Mouse (Mus musculus) embryonic stem cell, embryonic (primary cell): ENCODE measurements around the gene Mapk11.

ENCODE experiments used
- CTCF ChIA-PET, 4 experiments: fragments of 300-600 bp in 2 of 4; fragments of 350-600 bp in 2 of 4; sonication (Branson Sonifier 250); formaldehyde crosslinking; loops; one replicate each; lab custom pipeline; 2022; ENCODE audit warnings: inconsistent platforms in 2 of 4; lab: Charles Lee
- POLR2A ChIA-PET, 4 experiments: fragments of 300-600 bp in 2 of 4; fragments of 350-600 bp in 2 of 4; sonication (Branson Sonifier 250); formaldehyde crosslinking; loops; one replicate each; lab custom pipeline; 2022; ENCODE audit warnings: antibody characterized with exemption in 4 of 4, inconsistent platforms in 1 of 4; lab: Charles Lee

Gene Mapk11

DNA sequence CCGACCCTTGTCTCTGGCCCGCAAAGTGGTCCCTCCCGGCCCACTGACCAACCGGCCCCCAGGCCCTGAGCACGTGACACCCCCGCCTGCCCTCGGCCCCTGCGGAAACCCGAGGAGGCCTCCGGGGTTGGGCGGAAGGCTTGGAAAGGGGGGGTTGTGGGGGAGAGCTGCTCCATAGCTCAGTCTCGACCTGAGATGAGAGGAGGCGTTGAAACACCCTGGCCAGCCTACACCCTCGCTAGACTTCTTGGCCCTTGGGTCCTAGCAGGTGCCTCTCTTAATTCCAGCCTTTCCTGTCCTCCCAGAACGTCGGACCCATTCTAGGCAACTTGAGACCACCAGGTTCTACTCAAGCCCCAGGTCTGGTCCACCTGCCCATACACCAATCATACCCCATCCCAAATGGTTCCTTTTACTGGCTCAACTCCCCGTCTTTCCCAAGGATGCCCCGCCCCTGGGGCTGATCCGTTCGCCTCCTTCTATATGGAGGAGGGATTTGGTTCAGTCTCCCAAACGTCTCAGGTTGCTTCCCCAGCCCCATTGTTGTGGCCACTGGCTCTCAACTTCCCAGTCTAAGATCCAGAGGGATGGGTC lies 8.7 kb downstream of the Mapk11 start, which contains the start of gene Mapk12:
Gene Mapk12 (minus strand): TSS at position 45 of the 594 bp plus-strand sequence.
- ChIA-PET POLR2A (interaction anchor here (0.5 to 2.5 kb wide), 22 partner anchors 9 to 424 kb away, joined by 3 to 16 read pairs (median 3); partner anchors contain the start of genes Mapk11 (in 3 of the 4), Tubgcp6 (in 2 of the 4), Hdac10 (in 1 of the 4) and Pim3 (in 1 of the 4)), CTCF (interaction anchor here (0.5 to 3.1 kb wide), 9 partner anchors 12 to 374 kb away, joined by 3 to 22 read pairs (median 4); partner anchors contain the start of gene Hdac10 (in 3 of the 4))

DNA sequence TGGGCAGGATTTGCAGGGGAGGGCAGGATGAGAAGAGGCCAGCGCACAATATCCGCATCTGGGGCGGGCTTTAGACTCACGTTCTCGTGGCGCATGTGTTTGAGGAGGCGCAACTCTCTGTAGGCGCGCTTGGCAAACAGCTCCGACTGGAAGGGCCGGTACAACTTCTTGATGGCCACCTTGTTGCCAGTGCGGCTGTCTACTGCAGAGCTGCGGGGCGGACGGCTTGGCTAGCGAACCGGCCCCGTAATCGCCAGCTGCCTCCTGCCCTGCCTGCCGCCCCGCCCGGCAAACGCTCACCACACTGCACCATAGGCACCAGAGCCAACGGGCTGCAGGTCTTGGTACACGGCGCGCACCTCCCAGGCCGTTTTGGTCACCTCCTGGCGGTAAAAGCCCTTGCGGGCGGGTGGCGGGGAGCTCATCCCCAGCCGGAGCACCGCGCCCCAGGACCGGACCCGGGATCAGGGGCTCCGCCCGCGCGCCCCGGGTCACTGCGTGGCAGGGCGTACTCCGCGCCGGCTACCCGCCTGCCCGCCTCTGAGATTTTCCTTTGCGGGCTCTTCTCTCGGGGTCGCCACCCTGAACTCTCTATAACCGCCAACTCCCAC lies 9.3 kb downstream of the Mapk11 start:
- CTCF ChIA-PET, result interaction anchor here (0.6 to 3.1 kb wide), 9 partner anchors 10 to 311 kb away, joined by 3 to 22 read pairs (median 3); partner anchors contain the start of gene Hdac10 (in 3 of the 4)
- POLR2A ChIA-PET, result interaction anchor here (0.5 to 2.5 kb wide), 18 partner anchors 9 to 389 kb away, joined by 3 to 16 read pairs (median 4); partner anchors contain the start of genes Mapk11 (in 3 of the 4), Tubgcp6 (in 2 of the 4), Hdac10 (in 1 of the 4) and Pim3 (in 1 of the 4)

DNA sequence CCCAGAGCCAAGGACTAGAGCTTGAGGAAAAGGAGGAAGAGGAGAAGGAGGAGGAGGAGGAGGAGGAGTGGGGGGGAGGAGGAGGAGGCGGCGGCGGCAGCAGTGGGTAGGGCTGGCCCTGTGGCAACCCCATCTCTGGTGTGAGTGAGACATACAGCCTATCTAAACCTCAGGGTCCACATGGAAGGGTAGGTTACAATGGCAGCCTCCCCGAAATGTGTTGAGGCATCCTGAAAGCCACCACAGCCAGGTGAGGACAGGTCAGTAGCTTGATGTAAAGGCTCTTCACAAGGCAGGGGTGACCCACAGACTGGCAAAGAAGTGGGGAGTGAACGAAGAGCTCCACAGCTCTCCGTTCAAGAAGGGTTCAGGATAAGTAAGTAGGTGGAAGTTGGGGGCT lies 10.9 kb downstream of the Mapk11 start:
- ChIA-PET CTCF (interaction anchor here in 2 of 4 experiments (1.0 to 1.6 kb wide), 2 partner anchors 10 kb away, joined by 3 to 7 read pairs; partner anchors contain the start of gene Hdac10 (in 2 of the 2)), POLR2A (interaction anchor here in 2 of 4 experiments (0.6 to 1.6 kb wide), 4 partner anchors 9 to 238 kb away, joined by 3 to 6 read pairs (median 4); partner anchors contain the start of genes Hdac10 (in 2 of the 2) and Tymp (in 1 of the 2))

DNA sequence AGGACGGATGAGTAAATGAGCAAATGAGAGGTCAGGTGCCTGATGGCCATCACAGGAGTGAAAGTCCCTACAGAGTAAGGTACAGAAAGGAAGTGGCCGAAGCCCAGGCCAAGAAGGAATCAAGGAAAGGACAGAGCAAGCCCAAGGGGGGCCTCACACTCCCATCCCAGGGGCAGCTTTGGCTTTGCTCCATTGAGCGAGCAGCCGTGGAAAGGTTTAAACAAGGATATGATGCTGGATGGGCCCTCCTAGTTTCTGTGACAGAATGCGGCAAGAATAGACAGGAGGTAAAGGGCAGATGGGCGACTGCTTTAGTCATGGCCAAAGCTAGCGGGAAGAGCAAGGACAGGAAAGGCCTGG lies 11.4 kb downstream of the Mapk11 start:
- ChIA-PET CTCF (interaction anchor here in 1 of 4 experiments (1.6 kb wide), 1 partner anchor 10 kb away, joined by 7 read pairs; the partner anchor contains the start of gene Hdac10), POLR2A (interaction anchor here in 3 of 4 experiments (0.8 to 1.6 kb wide), 3 partner anchors 9 to 28 kb away, joined by 3 to 6 read pairs (median 6); partner anchors contain the start of gene Hdac10 (in 2 of the 3))

DNA sequence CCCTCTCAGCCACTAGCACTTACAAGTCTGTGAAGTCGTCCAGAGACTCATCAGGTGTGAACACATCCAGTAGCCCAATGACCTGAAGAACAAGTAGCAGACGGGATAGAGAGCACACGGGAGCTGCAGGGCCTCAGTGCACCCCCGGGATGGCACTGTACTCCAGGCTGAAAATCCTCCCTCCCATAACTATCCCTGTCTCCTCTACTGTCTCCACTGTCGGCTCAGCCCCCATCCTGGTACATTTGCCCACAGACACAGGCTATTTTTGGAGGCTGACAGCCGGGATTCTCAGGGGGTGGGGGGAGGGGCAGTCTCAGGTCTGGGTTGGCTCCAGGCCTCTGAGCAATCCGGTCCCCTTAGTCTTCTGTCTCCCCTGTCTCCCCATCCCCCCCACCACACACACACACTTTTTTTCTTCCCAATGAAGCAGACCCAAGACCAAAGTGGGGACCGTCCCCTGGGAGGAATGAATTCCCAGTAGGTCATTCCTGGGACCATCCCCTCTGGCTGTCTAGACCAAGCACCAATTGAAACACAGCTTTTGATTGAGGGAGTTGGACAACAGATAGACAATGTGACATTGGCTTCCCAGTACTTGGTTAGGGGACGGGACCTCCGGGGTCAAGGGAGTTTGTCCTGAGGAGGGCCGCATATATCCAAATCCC lies 11.9 kb downstream of the Mapk11 start:
- ChIA-PET CTCF (interaction anchor here in 1 of 4 experiments (1.6 kb wide), 1 partner anchor 9 kb away, joined by 7 read pairs; the partner anchor contains the start of gene Hdac10), POLR2A (interaction anchor here in 2 of 4 experiments (0.6 to 1.6 kb wide), 4 partner anchors 9 to 270 kb away, joined by 3 to 10 read pairs (median 5); partner anchors contain the start of gene Hdac10 (in 2 of the 2))

DNA sequence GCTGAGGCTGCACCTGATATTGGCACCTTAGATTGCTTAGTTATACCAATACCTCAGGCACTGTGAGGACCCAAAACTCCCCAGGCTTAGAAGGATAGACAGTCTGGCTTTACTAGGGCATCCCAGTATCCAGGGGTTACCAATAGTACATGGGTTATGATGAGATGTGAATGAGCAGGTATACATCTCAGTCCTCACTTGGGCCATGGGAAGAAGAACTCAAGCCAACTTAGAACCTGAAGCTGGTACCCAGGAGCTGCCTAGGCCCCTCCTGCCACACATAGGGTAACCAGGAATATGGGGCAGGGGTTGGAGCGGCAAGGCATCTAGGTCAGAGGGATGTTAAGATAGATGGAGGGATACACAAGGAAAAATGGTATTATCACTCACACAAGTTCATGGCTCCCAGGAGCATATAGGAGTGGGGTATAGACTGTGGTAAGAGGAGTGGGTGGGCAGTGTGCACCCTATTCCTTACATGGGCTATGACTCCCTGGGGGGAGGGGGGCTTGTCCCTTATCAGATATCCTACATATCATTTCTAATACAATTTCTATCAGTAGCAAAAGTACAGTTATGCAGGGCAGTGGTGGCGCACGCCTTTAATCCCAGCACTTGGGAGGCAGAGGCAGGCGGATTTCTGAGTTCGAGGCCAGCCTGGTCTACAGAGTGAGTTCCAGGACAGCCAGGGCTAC lies 12.8 kb downstream of the Mapk11 start:
- ChIA-PET CTCF (no interaction called here), POLR2A (interaction anchor here in 1 of 4 experiments (1.6 to 1.9 kb wide), 2 partner anchors 8 to 13 kb away, joined by 4 to 5 read pairs; partner anchors contain the start of gene Hdac10)

DNA sequence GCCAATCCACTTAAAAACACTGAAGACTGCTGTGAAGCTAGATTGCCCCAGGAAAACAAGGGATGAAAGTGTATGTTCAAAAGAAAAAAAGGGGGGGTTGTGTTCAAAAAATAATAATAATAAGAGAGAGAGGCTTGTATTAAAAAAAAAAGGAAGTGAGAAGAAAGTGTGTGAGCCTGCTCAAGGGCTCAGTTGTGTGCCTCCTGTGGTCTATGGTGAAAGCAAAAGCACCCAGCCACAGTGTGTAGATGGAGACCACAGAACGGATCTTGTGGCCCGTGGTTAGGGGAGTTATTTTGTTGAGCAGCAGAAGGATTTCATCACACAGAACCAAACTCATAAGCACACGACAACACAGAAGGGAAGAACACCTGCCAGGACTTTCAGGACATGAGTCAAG lies 18.1 kb downstream of the Mapk11 start:
- CTCF ChIA-PET, result interaction anchor here in 1 of 4 experiments (0.5 kb wide), 1 partner anchor 79 kb away, joined by 3 read pairs; no protein-coding TSS in a partner anchor

DNA sequence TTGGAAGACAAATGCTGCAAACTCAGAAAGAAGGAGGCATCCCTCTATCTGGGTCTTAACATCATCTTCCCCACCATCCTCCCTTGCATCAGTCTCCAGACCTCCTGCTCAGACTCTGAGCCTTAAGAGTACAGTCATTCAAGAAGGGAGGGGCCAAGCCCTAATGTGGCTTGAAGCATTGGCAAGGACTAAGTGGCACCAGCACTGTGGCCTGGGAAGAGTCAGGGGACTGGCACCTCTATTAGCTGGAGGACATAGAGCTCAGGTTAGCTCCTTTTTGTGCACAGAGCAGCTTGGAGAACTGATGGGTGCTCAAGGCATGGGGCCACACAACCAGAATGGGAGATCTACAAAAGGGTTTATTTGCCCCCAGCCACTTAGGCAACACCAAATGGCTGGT lies 19.2 kb downstream of the Mapk11 start:
- POLR2A ChIA-PET, result interaction anchor here in 2 of 4 experiments (0.5 to 2.5 kb wide), 2 partner anchors 9 to 82 kb away, joined by 3 to 6 read pairs; no protein-coding TSS in a partner anchor
- CTCF ChIA-PET, result interaction anchor here in 1 of 4 experiments (0.8 kb wide), 1 partner anchor 10 kb away, joined by 3 read pairs; no protein-coding TSS in a partner anchor

More for the DNA sequence above, 18.1 kb downstream of the Mapk11 start:
- POLR2A ChIA-PET, result interaction anchor here in 2 of 4 experiments (0.6 to 1.9 kb wide), 2 partner anchors 38 to 434 kb away, joined by 3 to 4 read pairs; no protein-coding TSS in a partner anchor

DNA sequence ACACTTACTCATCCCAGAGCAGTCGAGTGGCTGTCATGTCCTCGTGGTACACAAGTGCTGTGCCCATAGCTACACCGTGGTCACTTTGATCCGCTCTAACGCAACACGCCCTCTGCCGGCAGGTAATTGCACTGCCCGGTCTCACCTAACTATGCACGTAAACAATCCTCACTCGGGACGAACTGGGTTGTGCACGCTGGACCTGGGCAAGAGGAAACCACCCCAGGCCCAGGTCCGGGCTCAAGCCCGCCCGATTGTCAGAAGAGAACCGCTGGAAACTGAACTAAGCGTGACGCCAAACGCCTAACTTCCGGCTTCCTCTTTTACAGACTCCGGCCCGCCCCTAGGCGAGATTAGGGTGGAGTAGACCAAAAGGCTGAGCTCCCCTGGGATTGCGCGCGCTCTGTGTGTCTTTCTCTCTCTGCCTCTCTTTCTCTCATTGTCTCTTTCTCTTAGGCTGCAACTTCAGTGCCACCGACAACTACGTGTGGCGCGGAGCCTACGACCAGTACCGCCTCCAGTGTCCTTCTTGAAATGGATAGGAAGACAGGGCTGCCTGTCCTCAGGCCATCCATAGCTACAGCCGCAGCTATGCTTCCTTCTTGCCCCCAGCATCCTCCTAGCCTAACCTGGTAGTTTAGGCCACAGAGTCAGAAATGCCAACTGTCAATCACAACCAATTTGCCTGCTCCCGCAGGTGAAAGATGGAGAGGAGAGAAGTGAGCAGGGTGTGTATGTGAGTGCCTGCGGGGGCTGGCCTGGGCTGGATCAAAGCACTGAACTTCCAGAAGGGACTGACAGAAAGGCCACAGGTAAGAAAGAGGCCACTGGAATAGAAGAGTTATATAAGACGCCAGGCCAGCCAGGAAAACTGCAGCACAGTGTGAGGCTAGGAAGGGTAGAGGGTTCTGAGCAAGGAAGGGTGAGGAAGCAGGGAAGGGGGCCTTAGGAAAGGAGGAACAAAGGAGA lies 20.8 kb downstream of the Mapk11 start, which contains the start of gene Hdac10:
Gene Hdac10 (minus strand): TSS at position 319 of the 969 bp plus-strand sequence.
- POLR2A ChIA-PET, result interaction anchor here (0.6 to 2.5 kb wide), 44 partner anchors 8 to 377 kb away, joined by 3 to 16 read pairs (median 4); partner anchors contain the start of genes Dennd6b (in 2 of the 4), Pim3 (in 2 of the 4), Ppp6r2 (in 2 of the 4) and Adm2 (in 1 of the 4)
- CTCF ChIA-PET, result interaction anchor here (0.5 to 2.7 kb wide), 80 partner anchors 9 to 1504 kb away, joined by 3 to 22 read pairs (median 4); partner anchors contain the start of genes Mapk12 (in 4 of the 4), Dennd6b (in 2 of the 4), Mapk11 (in 2 of the 4) and Ppp6r2 (in 2 of the 4)

DNA sequence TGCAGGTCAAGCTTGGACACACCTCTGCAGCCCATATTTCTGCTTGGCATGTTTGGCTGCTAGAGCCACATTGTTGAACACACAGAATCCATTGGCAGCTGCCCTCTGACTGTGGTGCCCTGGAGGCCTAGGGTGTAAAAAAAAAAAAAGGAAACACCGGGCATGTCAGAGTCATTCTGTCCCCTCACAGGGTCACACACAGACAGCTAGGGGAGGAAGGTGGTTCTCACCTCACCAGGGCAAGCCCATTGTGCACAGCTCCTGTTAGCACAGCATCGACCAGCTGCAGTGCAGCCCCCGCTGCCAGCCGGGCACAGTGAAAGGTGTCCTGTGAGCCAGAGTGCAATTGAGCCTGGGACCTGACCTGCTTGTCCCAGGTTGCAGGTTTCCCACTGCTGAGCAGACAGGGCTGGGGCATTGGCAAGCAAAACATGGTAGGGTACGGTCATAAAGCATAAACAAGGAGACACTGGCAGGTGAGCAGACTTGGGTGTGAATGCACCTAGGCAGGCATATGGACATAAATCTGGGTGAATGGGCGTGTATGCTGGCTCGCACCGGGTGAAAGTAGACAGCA lies 22.0 kb downstream of the Mapk11 start:
- ChIA-PET POLR2A (interaction anchor here in 3 of 4 experiments (0.6 to 2.4 kb wide), 18 partner anchors 19 to 376 kb away, joined by 3 to 11 read pairs (median 4); partner anchors contain the start of genes Dennd6b (in 1 of the 3), Mapk11 (in 1 of the 3), Pim3 (in 1 of the 3) and Sbf1 (in 1 of the 3)), CTCF (interaction anchor here (0.5 to 2.7 kb wide), 34 partner anchors 10 to 385 kb away, joined by 3 to 22 read pairs (median 5); partner anchors contain the start of genes Mapk12 (in 3 of the 4), Ppp6r2 (in 2 of the 4), Dennd6b (in 1 of the 4) and Selenoo (in 1 of the 4))

DNA sequence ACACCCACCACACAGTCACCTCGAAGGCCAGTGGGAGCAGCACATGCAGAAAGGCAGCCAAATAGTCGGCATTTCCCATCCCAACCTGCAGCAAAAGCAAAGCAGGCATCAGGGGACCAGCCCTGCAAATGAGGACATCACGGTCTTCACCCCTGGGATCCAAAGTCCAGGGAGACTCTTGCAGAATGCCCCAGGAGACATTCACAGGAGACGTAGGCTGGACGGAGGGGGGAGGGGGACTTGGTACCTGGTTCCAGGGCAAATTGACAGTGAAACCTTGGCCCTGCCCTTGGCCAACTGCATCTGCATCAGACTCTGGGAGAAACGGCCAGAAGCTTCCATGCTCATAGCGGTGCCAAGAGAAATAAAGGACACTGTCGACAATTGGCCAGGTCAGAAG lies 22.8 kb downstream of the Mapk11 start:
- ChIA-PET CTCF (interaction anchor here in 2 of 4 experiments (0.5 to 2.7 kb wide), 4 partner anchors 16 to 298 kb away, joined by 3 to 14 read pairs (median 6); no protein-coding TSS in a partner anchor), POLR2A (interaction anchor here in 1 of 4 experiments (0.8 to 1.5 kb wide), 2 partner anchors 84 to 233 kb away, joined by 3 read pairs; no protein-coding TSS in a partner anchor)

DNA sequence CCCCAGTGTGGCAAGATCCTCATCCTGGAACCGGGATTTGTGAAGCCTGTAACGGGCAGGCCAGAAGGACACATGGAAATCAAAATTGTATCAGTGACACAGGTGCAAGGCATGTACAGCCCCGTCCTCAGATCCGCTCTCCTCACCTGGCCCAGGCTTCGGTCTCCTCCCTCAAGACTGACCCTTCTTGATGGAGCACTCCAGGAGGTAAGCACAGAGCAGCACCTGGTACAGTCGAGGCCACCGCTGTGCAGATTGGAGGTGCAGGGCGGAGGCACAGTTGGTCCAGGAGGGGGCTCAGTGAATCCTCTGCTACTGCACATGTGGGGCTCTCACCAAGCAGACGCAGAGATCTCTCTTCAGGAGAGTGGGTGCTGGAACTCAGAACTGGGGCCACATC lies 24.1 kb downstream of the Mapk11 start:
- POLR2A ChIA-PET, result no interaction called here

DNA sequence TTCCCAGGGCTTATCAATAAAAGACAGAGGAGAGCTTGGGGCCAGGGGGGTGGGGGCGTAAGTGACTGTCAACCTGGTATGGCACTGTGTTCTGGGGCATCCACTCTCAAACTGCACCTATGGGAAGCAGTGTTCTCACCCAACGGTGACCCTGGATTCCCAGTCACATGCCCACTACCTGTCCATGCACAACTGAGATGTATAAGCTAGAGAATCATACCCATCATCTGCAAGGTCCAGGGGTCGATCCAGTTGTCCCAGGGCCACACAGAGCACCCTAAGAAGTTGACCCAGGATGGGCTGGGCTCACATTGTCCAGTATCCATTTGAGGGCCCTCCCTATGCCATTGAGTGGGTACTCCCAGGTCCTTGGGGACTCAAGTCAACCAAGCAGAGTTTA lies 25.1 kb downstream of the Mapk11 start:
- POLR2A ChIA-PET, result interaction anchor here in 2 of 4 experiments (0.6 to 2.5 kb wide), 6 partner anchors 14 to 81 kb away, joined by 3 to 10 read pairs (median 6); partner anchors contain the start of gene Dennd6b (in 1 of the 2)
- CTCF ChIA-PET, result interaction anchor here in 2 of 4 experiments (0.6 to 2.2 kb wide), 6 partner anchors 19 to 297 kb away, joined by 3 to 12 read pairs (median 5); partner anchors contain the start of genes Dennd6b (in 1 of the 2), Mapk11 (in 1 of the 2) and Ppp6r2 (in 1 of the 2)

More for the DNA sequence above, 24.1 kb downstream of the Mapk11 start:
- CTCF ChIA-PET, result interaction anchor here in 1 of 4 experiments (1.8 kb wide), 1 partner anchor 86 kb away, joined by 5 read pairs; the partner anchor contains the start of gene Ppp6r2

DNA sequence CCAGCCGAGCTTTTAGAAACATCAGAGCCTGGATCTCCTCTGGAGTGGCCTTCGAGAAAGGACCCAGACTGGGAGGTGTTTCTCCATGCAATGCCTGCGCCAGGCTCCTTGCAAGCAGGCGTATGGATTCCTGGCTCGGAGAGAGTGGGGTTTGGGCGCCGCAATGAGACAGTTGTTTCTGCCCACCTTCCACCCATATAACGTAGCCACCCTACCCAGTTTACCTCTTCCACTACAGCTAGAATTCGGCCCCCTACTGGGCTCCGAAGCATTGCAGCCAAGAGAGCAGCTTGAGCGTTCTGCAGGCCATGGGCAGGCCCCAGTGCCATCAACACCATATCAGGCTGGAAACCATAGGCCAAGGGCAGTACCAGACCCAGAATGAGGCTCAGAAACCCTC lies 25.8 kb downstream of the Mapk11 start:
- POLR2A ChIA-PET, result interaction anchor here (0.5 to 2.5 kb wide), 38 partner anchors 9 to 415 kb away, joined by 3 to 10 read pairs (median 4); partner anchors contain the start of genes Alg12 (in 2 of the 4), Creld2 (in 2 of the 4), Mapk12 (in 2 of the 4) and Dennd6b (in 1 of the 4)
- CTCF ChIA-PET, result interaction anchor here in 3 of 4 experiments (0.5 to 2.2 kb wide), 13 partner anchors 14 to 296 kb away, joined by 3 to 12 read pairs (median 4); partner anchors contain the start of genes Dennd6b (in 2 of the 3) and Mapk11 (in 2 of the 3)
